In the genomic region with DNA sequence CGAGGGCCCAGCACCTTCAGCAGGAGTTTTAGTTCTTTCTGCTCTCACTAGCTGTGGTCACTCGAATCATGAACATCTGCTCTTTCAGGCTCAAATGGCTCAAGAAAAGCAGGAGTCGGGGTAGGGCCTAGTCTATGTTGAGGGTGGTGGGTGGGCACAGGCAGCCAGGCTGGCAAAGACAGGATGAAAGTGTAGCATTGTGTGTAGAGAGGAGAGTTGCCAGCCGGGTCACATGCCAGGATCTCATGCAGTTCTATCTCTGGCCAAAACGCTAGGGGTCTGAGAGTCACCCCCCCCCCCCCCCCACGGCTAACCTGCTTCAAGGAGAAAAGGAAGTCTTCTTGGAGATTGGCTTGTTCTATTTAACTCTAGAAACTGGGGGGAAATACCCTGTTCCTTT, we compare ENCODE assay signal across 12 mouse cellular contexts. TPM values are rescaled to one million over a fixed set of nuclear protein-coding genes. Genes with fewer than 3 reads are reported as not detected.
DNase-seq lines count a peak whose midpoint lies in the region; ATAC-seq and TF ChIP-seq lines count a peak whose summit lies in the region.
"Had no signal": no experiment of that assay in that cellular context is flagged by ENCODE, and none has a peak within 500 bp of the region (broad histone marks: within the 10 kb centered on the region; RNA-seq: fewer than 3 reads in every experiment).

No protein-coding gene starts in this region.

- no peak for TF ChIP-seq CTCF in cerebellum, adult 2 months (IDR thresholded peaks at IDR 0.05; ENCODE audit: borderline replicate concordance, insufficient read depth, low read depth, low read length)

- H3K9ac ChIP-seq in kidney, embryonic 14.5 days (ENCODE audit: low read depth, low read length) = peak overlapping the region; percentile 7; the same call in 1 of the 2 replicates
- H3K9ac ChIP-seq: liver, embryonic 14.5 days had no signal

- peaks cover 3% of the 10 kb centered on the region; the same call in 1 of the 2 replicates for H3K36me3 ChIP-seq in kidney, embryonic 14.5 days (ENCODE audit: control insufficient read depth, insufficient read depth, low read length)
- peaks cover 44% of the 10 kb centered on the region for H3K36me3 ChIP-seq in embryonic facial prominence, embryonic 10.5 days (replicated peaks)

- WGBS in cerebellum, adult 2 months = 31% methylated on average over 6 of the region's 6 CpGs
- WGBS in kidney, embryonic 14.5 days = 20% methylated on average over 6 of the region's 6 CpGs
- 42% methylated on average over 6 of the region's 6 CpGs for WGBS in embryonic facial prominence, embryonic 10.5 days

- H3K27ac ChIP-seq in cerebellum, adult 2 months (ENCODE audit: insufficient read depth, low read length) = peak overlapping the region; percentile 69; the same call in 1 of the 2 replicates
- no peak overlapping the region; the same call in 1 of the 2 replicates for H3K27ac ChIP-seq in kidney, embryonic 14.5 days (ENCODE audit: low read depth, low read length)
- peak overlapping the region; percentile 92 for H3K27ac ChIP-seq in embryonic facial prominence, embryonic 10.5 days (replicated peaks)
- H3K27ac ChIP-seq: liver, embryonic 14.5 days had no signal

- H3K27me3 ChIP-seq in cerebellum, adult 2 months (ENCODE audit: control insufficient read depth, insufficient read depth, low read length) = no peaks in the 10 kb centered on the region
- no peaks in the 10 kb centered on the region for H3K27me3 ChIP-seq in kidney, embryonic 14.5 days (ENCODE audit: control insufficient read depth, insufficient read depth, low read length)
- peaks cover 4% of the 10 kb centered on the region; the same call in 1 of the 2 replicates for H3K27me3 ChIP-seq in embryonic facial prominence, embryonic 10.5 days (replicated peaks; ENCODE audit: low read depth, poor library complexity, severe bottlenecking)

- H3K4me1 ChIP-seq in cerebellum, adult 2 months (ENCODE audit: control insufficient read depth, insufficient read depth, low read length) = peaks cover 4% of the 10 kb centered on the region; the same call in 1 of the 2 replicates
- peaks cover 40% of the 10 kb centered on the region for H3K4me1 ChIP-seq in kidney, embryonic 14.5 days (ENCODE audit: control insufficient read depth, insufficient read depth, low read length)
- peaks cover 63% of the 10 kb centered on the region for H3K4me1 ChIP-seq in embryonic facial prominence, embryonic 10.5 days

- ATAC-seq in kidney, embryonic 14.5 days (ENCODE audit: low FRiP score, low TSS enrichment) = no peak
- ATAC-seq: intestine, embryonic 16.5 days had no signal

- H3K4me2 ChIP-seq in kidney, embryonic 14.5 days (replicated peaks; ENCODE audit: low read depth, low read length) = no peak overlapping the region

- TF ChIP-seq POLR2A in cerebellum, adult 2 months (IDR thresholded peaks at IDR 0.05; ENCODE audit: borderline replicate concordance, insufficient read depth, low read length) = no peak

- no peaks in the 10 kb centered on the region for H3K9me3 ChIP-seq in kidney, embryonic 14.5 days (ENCODE audit: control insufficient read depth, low read length)
- no peaks in the 10 kb centered on the region for H3K9me3 ChIP-seq in embryonic facial prominence, embryonic 10.5 days

- H3K4me3 ChIP-seq in cerebellum, adult 2 months (replicated peaks; ENCODE audit: insufficient read depth, low read depth, low read length) = no peak overlapping the region
- H3K4me3 ChIP-seq in kidney, embryonic 14.5 days (ENCODE audit: low read length) = no peak overlapping the region
- H3K4me3 ChIP-seq in embryonic facial prominence, embryonic 10.5 days = peak overlapping the region; percentile 64

- DNase-seq in cerebellum, adult 2 months = no peak
- DNase-seq in cerebellum, adult 9-11 months = no peak
- no peak for DNase-seq in kidney, postnatal 10 days
- peak; percentile 18 for DNase-seq in embryonic facial prominence, embryonic 10.5 days (ENCODE audit: low spot score)
- peak; percentile 47 to 59 for DNase-seq in kidney, postnatal 36 days
- DNase-seq in MN1 (ENCODE audit: low spot score) = no peak
- no peak for DNase-seq in urinary bladder, postnatal 36 days (ENCODE audit: low spot score in 2 of 2)
- DNase-seq: cerebellum, adult 11 months; gastrocnemius, postnatal 25 days had no signal

RNA-seq across cellular contexts. Expression of a gene that starts 1.8 kb away (rescaled TPM):
- 49.8 and 63.2 TPM in 2 replicates for polyA plus RNA-seq in cerebellum, adult 2 months (2012; rRNA removed)
- 21.0 and 25.9 TPM in 2 replicates for polyA plus RNA-seq in kidney, embryonic 14.5 days (2014; fragmentation: Nextera tagmentation; extraction: Ambion mirVana)
- polyA plus RNA-seq in embryonic facial prominence, embryonic 10.5 days (2016; fragmentation: Nextera tagmentation; extraction: Ambion mirVana) = 120 and 133 TPM in 2 replicates

RNA-seq across cellular contexts. Expression of a gene that starts 8.9 kb away (rescaled TPM):
- 78.1 and 80.3 TPM in 2 replicates for polyA plus RNA-seq in cerebellum, adult 2 months (2012; rRNA removed)
- 40.4 and 83.2 TPM in 2 replicates for polyA plus RNA-seq in kidney, embryonic 14.5 days (2014; fragmentation: Nextera tagmentation; extraction: Ambion mirVana)
- polyA plus RNA-seq in embryonic facial prominence, embryonic 10.5 days (2016; fragmentation: Nextera tagmentation; extraction: Ambion mirVana) = 33.4 and 36.1 TPM in 2 replicates

RNA-seq across cellular contexts. Expression of a gene that starts 10.8 kb away (rescaled TPM):
- polyA plus RNA-seq in cerebellum, adult 2 months (2012; rRNA removed) = 9.0 and 9.3 TPM in 2 replicates
- polyA plus RNA-seq in kidney, embryonic 14.5 days (2014; fragmentation: Nextera tagmentation; extraction: Ambion mirVana) = 33.6 and 35.6 TPM in 2 replicates
- polyA plus RNA-seq in embryonic facial prominence, embryonic 10.5 days (2016; fragmentation: Nextera tagmentation; extraction: Ambion mirVana) = 7.6 and 10.2 TPM in 2 replicates

RNA-seq across cellular contexts. Expression of a gene that starts 20.6 kb away (rescaled TPM):
- polyA plus RNA-seq in cerebellum, adult 2 months (2012; rRNA removed) = 48.4 and 48.7 TPM in 2 replicates
- polyA plus RNA-seq in kidney, embryonic 14.5 days (2014; fragmentation: Nextera tagmentation; extraction: Ambion mirVana) = 4.0 and 5.3 TPM in 2 replicates
- polyA plus RNA-seq in embryonic facial prominence, embryonic 10.5 days (2016; fragmentation: Nextera tagmentation; extraction: Ambion mirVana) = 11.5 and 13.4 TPM in 2 replicates

RNA-seq across cellular contexts. Expression of a gene that starts 26.4 kb away (rescaled TPM):
- 65.1 and 70.4 TPM in 2 replicates for polyA plus RNA-seq in cerebellum, adult 2 months (2012; rRNA removed)
- polyA plus RNA-seq in kidney, embryonic 14.5 days (2014; fragmentation: Nextera tagmentation; extraction: Ambion mirVana) = 78.3 and 89.0 TPM in 2 replicates
- 369 and 371 TPM in 2 replicates for polyA plus RNA-seq in embryonic facial prominence, embryonic 10.5 days (2016; fragmentation: Nextera tagmentation; extraction: Ambion mirVana)

Comparison
In these comparisons a context has a peak if more than half of its experiments do, and no peak if none do; other contexts are left out.
1. DNase-seq: peak in embryonic facial prominence, embryonic 10.5 days (single experiment) and kidney, postnatal 36 days (2 of 2); none in cerebellum, adult 2 months (0 of 2), cerebellum, adult 9-11 months (single experiment), kidney, postnatal 10 days (single experiment), MN1 (single experiment) and urinary bladder, postnatal 36 days (0 of 2).